Mouse (Mus musculus): ENCODE results near the gene Zmat3. TPM values are rescaled to one million over a fixed set of nuclear protein-coding genes. Genes with fewer than 3 reads are reported as not detected.

Zmat3 gene
- polyA plus RNA-seq, 1 experiment from 2014 or later, result 8.2 TPM

DNA sequence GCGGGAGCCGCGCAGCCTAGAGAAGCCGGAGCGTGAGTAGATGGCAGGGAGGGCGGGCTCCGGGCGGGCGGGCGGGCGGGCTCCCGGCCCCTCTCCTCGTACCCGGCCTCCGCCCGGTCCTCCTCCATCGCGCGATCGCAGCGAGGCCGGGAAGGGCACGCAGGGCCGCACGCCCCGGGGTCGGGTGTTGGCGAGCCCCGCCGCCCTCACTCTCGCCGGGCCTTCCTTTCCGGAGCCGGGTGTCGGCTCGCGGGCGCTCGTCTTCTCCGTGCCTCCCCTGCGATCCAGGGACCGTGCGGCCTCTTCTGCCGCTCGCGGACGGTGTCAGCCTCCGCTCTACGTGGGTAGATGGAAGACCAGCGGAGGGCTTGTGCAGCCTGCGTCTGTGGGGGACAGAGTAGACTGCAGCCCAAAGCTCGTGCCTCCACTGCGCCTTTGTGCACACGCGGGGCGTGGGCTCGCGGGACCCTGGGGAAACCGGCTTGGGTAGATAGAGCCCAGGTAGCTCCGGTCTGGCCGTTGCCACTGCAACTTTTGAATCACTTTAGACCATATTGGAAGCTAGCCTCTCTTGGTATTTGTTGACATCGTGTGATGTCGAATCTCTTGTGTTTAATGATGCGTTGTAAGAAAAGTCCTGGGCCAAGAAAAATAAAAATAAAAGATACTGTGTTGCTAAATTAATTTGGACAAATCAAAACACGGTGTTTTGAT lies 31.8 kb upstream of the Zmat3 start, which contains the start of gene Pik3ca:
Gene Pik3ca (plus strand): TSS at position 211 of the 714 bp plus-strand sequence.
- no peaks in the 10 kb centered on the region for H3K9me3 ChIP-seq
- H3K9ac ChIP-seq, result peak within 1 kb of the TSS; percentile 97
- peak within 1 kb of the TSS; percentile 77 for H3K4me2 ChIP-seq
- peak within 1 kb of the TSS; percentile 83 for H3K4me3 ChIP-seq
- WGBS, result under 1% methylated on average over 50 of the region's 65 CpGs
- H3K36me3 ChIP-seq, result no peaks in the 10 kb centered on the region
- no peaks in the 10 kb centered on the region for H3K27me3 ChIP-seq
- ATAC-seq (ENCODE audit: low FRiP score, low read depth), result peak; percentile 76
- H3K4me1 ChIP-seq (replicated peaks), result peaks cover 35% of the 10 kb centered on the region
- H3K27ac ChIP-seq (replicated peaks), result peak within 1 kb of the TSS; percentile 96

DNA sequence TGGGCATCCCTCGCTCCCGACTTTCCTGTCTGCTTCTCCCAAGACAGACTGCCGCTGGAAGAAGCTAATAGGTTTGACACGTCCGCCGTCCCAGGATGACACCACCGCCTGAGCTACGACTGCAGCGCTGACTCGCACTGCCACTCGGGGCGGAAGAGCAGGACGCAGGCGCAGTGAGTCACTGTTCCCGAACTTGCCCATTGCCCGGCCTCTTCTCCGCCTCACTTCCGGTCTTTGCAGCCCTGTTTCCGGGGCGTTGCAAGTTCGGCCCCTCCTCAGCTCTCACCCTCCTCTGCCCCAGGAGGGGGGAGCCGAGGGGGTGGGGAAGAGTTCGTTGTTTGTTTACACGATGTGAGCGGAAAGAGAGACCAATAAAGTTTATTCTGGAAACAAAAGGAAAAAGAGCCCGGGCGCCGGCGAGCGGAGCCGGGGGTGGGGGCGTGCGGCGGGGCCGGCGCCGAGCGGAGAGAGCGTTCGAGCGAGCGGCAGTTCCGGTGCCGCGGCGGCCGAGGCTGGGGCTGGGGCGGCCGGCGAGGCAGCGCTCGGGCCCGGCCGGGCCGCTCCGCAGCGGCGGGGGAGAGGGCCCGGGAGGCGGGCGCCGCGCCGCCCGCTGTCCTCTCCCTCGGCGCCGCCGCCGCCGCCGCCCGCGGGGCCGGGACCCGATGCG lies 31.1 kb upstream of the Zmat3 start:
- Histone ChIP-seq H3K9me3 (no peaks in the 10 kb centered on the region), H3K9ac (peak overlapping the region; percentile 97), H3K4me1 (replicated peaks) (peaks cover 33% of the 10 kb centered on the region), H3K36me3 (no peaks in the 10 kb centered on the region), H3K4me3 (peak overlapping the region; percentile 83), H3K27me3 (no peaks in the 10 kb centered on the region), H3K4me2 (peak overlapping the region; percentile 77), H3K27ac (replicated peaks) (peak overlapping the region; percentile 96)
- ATAC-seq (ENCODE audit: low FRiP score, low read depth), result peak; percentile 99
- WGBS, result under 1% methylated on average over 47 of the region's 77 CpGs

DNA sequence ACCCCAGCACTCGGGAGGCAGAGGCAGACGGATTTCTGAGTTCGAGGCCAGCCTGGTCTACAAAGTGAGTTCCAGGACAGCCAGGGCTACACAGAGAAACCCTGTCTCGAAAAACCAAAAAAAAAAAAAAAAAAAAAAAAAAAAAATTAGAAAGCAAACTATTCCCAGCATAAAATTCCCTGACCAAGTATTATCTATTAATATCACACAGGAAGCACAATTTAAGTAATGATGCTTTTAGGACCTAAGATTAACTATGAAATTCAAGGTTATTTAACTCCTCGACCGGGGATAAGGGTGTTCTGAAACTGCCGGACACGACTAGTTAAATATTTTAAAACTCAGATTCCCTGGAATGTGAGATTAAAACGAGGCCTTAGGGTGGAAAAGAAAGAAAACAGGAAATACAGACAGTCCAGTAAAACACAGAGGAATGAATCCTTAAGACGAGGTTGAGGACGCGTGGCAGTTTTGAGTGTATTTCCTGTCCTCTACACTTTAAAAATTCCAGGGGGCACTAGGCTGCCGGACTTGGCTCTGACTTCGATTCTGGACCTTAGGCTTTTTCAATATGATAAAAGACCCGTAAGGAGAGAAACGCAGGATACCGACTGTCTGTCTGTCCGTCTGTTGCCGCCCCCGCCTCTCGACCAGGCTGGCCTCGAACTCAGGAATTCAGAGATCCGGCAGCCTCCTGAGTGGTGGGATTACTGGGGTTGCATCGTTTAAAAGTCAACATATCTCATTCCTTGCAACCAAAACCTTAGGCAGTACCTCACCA lies 30.1 kb upstream of the Zmat3 start:
- Histone ChIP-seq H3K27me3 (no peaks in the 10 kb centered on the region), H3K4me3 (peak overlapping the region; percentile 83), H3K4me1 (replicated peaks) (peaks cover 29% of the 10 kb centered on the region), H3K4me2 (peak overlapping the region; percentile 77), H3K27ac (replicated peaks) (peak overlapping the region; percentile 96), H3K9me3 (no peaks in the 10 kb centered on the region), H3K9ac (peak overlapping the region; percentile 51), H3K36me3 (no peaks in the 10 kb centered on the region)
- 27% methylated on average over 24 of the region's 24 CpGs for WGBS
- no peak for ATAC-seq (ENCODE audit: low FRiP score, low read depth)

DNA sequence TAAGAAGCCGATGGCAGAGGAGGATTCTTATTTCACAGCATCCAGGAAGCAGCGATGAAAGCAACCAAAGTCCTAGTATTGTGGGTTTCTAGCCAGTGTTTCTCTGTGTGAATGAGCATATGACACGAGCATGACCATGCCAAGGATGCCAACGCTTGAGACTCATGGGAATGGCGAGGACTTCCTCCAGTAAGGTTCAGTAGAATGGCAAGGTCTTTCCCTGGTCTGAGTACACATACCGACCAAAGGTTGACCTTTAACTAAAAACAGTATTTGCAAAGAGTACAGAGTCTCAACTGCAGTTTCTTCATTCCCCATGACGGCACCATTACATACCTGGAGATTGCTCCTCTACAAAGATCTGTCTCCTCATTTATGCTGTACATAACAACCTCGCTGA lies 28.2 kb upstream of the Zmat3 start:
- H3K27me3 ChIP-seq, result no peaks in the 10 kb centered on the region
- H3K9ac ChIP-seq, result no peak overlapping the region
- no peaks in the 10 kb centered on the region for H3K36me3 ChIP-seq
- WGBS, result 91% methylated on average over 8 of the region's 8 CpGs
- H3K4me3 ChIP-seq, result no peak overlapping the region
- peaks cover 12% of the 10 kb centered on the region for H3K4me1 ChIP-seq (replicated peaks)
- no peak overlapping the region for H3K4me2 ChIP-seq
- no peaks in the 10 kb centered on the region for H3K9me3 ChIP-seq
- ATAC-seq (ENCODE audit: low FRiP score, low read depth), result no peak
- no peak overlapping the region for H3K27ac ChIP-seq (replicated peaks)

DNA sequence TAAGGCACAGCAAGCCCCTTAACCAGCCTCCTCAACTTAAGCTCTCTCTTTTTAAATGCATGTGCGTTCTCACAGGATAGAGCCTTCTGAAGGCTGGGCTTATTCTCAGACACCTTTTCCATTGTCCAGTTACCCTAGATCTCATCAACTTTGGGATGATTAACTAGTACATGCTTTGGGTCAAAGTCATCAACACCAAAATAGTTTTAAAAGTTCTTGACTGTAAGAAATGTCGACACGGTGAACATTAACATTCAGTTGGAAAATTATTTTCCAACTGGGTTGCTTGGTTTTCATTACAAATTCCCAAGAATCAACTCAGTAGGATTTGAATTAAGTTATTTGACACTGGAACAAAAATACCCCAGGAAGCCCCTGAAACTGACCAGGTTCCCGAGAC lies 27.0 kb upstream of the Zmat3 start:
- ATAC-seq (ENCODE audit: low FRiP score, low read depth), result no peak
- Histone ChIP-seq H3K36me3 (no peaks in the 10 kb centered on the region), H3K4me3 (no peak overlapping the region), H3K9ac (no peak overlapping the region), H3K4me1 (replicated peaks) (peaks cover 6% of the 10 kb centered on the region), H3K27ac (replicated peaks) (no peak overlapping the region), H3K4me2 (no peak overlapping the region), H3K9me3 (no peaks in the 10 kb centered on the region), H3K27me3 (no peaks in the 10 kb centered on the region)
- WGBS, result 91% methylated on average over 4 of the region's 4 CpGs

DNA sequence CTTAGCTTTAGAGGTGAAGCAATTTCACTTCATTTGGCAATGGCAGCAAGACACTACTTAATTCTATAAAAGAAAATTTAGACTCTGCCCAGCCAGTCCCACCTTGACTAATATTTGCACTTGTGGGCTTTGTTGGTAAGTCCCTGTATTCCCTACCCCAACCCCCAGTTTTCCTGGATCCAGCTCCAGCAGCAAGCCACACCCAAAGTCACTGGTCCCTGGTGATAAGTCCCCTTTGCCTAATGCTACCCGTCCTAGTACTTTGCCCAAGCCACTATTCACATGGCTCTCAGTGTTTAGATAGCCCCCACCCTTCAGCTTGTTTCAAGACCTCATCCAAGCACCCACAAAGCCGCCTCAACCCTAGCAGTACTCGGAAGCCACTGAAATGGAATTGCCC lies 15.7 kb upstream of the Zmat3 start:
- ATAC-seq (ENCODE audit: low FRiP score, low read depth), result no peak
- Histone ChIP-seq H3K36me3 (no peaks in the 10 kb centered on the region), H3K4me1 (replicated peaks) (no peaks in the 10 kb centered on the region), H3K9me3 (no peaks in the 10 kb centered on the region), H3K9ac (no peak overlapping the region), H3K27ac (replicated peaks) (no peak overlapping the region), H3K27me3 (no peaks in the 10 kb centered on the region), H3K4me3 (no peak overlapping the region), H3K4me2 (no peak overlapping the region)
- 78% methylated on average over 3 of the region's 3 CpGs for WGBS

DNA sequence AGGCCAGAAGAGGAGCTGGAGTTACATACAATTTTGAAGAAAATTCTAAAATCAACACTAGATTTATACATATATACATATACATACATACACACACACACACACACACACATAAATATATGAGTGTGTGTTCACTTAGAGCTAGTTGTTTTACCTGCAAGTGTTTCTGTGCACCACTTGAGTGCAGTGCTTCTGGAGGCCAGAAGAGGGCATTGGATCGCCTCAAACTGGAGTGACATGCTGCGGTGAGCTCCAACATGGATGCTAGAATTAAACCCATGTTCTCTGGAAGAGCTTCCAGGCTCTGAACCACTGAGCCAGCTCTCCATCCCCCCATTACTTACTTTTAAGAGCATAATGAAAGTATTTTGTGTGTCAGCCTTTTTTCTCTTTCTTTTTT lies 14.1 kb upstream of the Zmat3 start:
- Histone ChIP-seq H3K36me3 (no peaks in the 10 kb centered on the region), H3K27ac (replicated peaks) (no peak overlapping the region), H3K4me1 (replicated peaks) (no peaks in the 10 kb centered on the region), H3K27me3 (no peaks in the 10 kb centered on the region), H3K4me2 (no peak overlapping the region), H3K4me3 (no peak overlapping the region), H3K9me3 (no peaks in the 10 kb centered on the region), H3K9ac (no peak overlapping the region)
- no peak for ATAC-seq (ENCODE audit: low FRiP score, low read depth)
- WGBS, result 35% methylated on average over 2 of the region's 2 CpGs

DNA sequence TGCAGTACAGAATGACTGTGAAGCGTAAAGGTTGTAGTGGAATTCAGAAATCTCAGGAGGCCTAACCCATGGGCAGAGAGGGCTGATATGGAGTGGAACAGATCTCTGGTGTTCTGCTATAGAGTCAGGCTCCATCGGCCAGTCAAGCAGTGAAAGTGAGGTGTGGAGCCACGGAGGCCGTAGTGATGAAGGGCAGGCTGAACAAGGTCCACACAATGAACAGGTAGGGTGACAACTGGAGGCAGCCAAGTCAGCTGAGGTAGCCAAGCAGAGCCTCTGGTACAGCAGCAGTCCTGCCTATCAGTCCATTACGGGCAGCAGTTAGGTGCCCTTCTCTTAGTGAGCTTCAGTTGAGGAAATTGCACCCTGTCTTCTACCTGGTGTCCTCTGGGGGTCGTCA lies 7.4 kb upstream of the Zmat3 start:
- 90% methylated on average over 6 of the region's 6 CpGs for WGBS

DNA sequence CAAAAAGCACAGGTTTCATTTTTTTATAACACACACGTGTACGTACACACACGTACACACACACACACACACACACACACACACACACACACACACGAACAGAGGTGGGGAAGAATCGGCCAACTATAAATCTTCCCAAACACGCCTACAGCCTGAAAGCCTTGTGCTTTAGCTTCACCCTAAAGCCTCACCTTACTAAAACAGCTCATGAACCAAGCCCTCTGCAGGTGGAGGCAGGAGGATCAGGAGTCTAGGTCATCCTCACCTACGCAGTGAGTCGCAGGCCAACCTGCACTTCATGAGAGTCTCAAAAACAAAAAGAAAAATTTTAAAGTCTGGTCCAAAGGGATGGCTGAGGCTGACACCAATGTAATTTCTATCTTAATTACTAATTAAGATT lies 6.7 kb upstream of the Zmat3 start:
- Histone ChIP-seq H3K4me1 (replicated peaks) (no peaks in the 10 kb centered on the region), H3K27me3 (no peaks in the 10 kb centered on the region), H3K36me3 (no peaks in the 10 kb centered on the region), H3K9ac (no peak overlapping the region), H3K9me3 (no peaks in the 10 kb centered on the region), H3K4me3 (no peak overlapping the region), H3K4me2 (no peak overlapping the region), H3K27ac (replicated peaks) (no peak overlapping the region)
- WGBS, result 88% methylated on average over 8 of the region's 8 CpGs
- ATAC-seq (ENCODE audit: low FRiP score, low read depth), result no peak

More for the DNA sequence above, 7.4 kb upstream of the Zmat3 start:
- Histone ChIP-seq H3K36me3 (no peaks in the 10 kb centered on the region), H3K27me3 (no peaks in the 10 kb centered on the region), H3K4me1 (replicated peaks) (no peaks in the 10 kb centered on the region), H3K9ac (no peak overlapping the region), H3K4me3 (no peak overlapping the region), H3K9me3 (no peaks in the 10 kb centered on the region), H3K4me2 (no peak overlapping the region), H3K27ac (replicated peaks) (no peak overlapping the region)
- ATAC-seq (ENCODE audit: low FRiP score, low read depth), result no peak

DNA sequence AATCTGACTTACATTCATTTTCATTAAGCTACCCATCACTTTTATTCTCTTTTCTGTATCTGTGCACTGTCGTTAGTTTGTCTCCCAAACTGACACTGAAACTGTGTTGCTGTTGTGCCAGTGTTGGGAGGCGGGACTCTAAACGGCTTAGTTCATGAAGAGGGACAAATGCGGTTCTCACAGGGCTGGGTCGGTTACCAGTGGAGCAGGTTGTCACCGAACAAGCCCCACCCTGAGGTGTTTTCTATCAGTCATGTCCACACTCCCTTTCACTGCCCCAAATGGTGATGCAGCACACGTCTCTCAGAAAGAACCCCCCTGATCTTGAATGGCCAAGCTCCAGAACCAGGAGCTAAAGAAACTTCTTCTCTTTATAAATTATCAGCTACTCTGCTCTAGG lies 6.1 kb upstream of the Zmat3 start:
- Histone ChIP-seq H3K27me3 (no peaks in the 10 kb centered on the region), H3K4me1 (replicated peaks) (no peaks in the 10 kb centered on the region), H3K9ac (no peak overlapping the region), H3K27ac (replicated peaks) (no peak overlapping the region), H3K4me3 (no peak overlapping the region), H3K36me3 (no peaks in the 10 kb centered on the region), H3K9me3 (no peaks in the 10 kb centered on the region), H3K4me2 (no peak overlapping the region)
- 77% methylated on average over 7 of the region's 7 CpGs for WGBS
- ATAC-seq (ENCODE audit: low FRiP score, low read depth), result no peak

DNA sequence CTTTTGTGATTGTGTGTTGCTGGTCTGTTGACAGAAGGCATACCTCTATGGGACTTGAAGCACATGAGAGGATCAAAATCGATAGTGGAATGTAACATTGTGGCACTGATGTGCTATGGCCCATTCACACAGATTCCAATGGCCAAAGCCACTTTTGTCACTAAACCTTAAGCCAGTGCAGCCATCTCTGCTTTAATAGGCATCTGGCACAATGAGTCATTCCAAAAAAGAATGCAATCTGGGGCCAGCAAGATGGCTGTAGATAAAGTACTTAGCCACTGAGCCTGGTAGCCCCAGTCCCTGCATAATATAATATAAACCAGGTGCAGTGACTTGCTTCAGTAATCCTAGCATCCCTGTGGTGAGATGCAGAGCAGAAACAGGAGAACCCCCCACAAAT lies 1.7 kb upstream of the Zmat3 start:
- H3K4me1 ChIP-seq (replicated peaks), result peaks cover 23% of the 10 kb centered on the region
- no peak for ATAC-seq (ENCODE audit: low FRiP score, low read depth)
- no peaks in the 10 kb centered on the region for H3K27me3 ChIP-seq
- H3K4me2 ChIP-seq, result no peak overlapping the region
- no peaks in the 10 kb centered on the region for H3K9me3 ChIP-seq
- H3K36me3 ChIP-seq, result no peaks in the 10 kb centered on the region
- 100% methylated on average over 1 of the region's 1 CpGs for WGBS
- no peak overlapping the region for H3K4me3 ChIP-seq
- no peak overlapping the region for H3K27ac ChIP-seq (replicated peaks)
- no peak overlapping the region for H3K9ac ChIP-seq

DNA sequence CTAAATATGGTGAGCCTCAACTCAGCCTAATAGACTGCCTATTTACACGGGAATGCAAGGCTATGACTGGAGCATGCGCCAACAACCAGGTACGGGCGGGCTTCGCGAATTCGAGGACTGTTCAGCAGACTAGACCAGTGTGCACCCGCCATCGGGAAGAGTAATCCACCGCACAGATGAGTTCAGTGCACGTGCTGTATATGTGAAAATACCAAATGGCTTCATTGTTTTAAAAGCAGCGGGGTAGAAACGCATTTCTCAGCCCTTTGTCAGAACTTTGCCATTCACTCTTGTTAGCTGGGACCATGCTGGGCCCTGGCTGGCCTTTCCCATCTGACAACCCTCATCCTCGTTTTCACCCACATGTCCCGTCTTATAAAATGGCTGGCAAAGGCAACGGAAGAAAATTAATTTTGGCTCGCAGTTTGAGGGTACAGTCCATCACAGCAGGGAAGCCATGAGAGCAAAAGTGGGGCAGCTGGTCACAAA lies 476 bp upstream of the Zmat3 start:
- Histone ChIP-seq H3K9me3 (no peaks in the 10 kb centered on the region), H3K4me3 (peak overlapping the region; percentile 75), H3K27me3 (no peaks in the 10 kb centered on the region), H3K4me1 (replicated peaks) (peaks cover 29% of the 10 kb centered on the region), H3K27ac (replicated peaks) (peak overlapping the region; percentile 93), H3K4me2 (peak overlapping the region; percentile 88), H3K9ac (peak overlapping the region; percentile 82; the same call in 1 of the 2 replicates), H3K36me3 (no peaks in the 10 kb centered on the region)
- WGBS, result 37% methylated on average over 17 of the region's 17 CpGs
- peak; percentile 55 for ATAC-seq (ENCODE audit: low FRiP score, low read depth)
